Mouse (Mus musculus) kidney, adult 2 months (tissue): ENCODE measurements at regions not wholly inside any gene's neighbourhood (a gene's known extent, or its start where the extent isn't known, plus 50 kb on each side); places are given as distances from the start of the nearest gene placed in this dataset.

Source experiments
- CTCF ChIP-seq: fragments of 200-500 bp; conservative IDR thresholded peaks from 2 replicates; pipeline ENCODE4 v1.5.1; 2011; ENCODE audit warnings: low read depth, mild to moderate bottlenecking, control low read depth, low read length, moderate library complexity, mixed read lengths; ENCODE audit not compliant: insufficient read depth, insufficient read length
- POLR2A ChIP-seq: fragments of 200-500 bp; IDR thresholded peaks from one replicate; pipeline ENCODE4 v1.6.1; 2011; ENCODE audit warnings: low read depth, low read length, control low read depth

DNA sequence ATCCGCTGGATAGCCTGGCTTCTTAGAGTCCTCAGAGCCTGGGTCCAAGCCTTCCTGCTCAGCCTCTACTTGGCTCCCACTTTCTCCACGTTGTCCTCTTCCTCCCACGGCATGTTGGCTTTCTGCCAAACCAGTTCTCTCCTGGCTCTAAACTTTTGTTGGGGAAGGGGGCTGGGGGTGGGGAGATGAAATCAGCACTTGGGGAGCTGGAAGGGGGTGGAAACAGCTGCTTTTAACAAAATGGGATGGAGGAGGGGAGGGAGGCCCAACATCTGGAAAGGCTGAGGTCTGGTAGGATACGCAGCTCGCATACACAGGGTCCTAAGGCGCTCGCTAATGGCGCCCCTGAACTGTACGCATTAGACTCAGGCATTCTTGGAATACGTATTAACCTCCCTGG is 110.0 kb upstream of the Mgme1 start:
- no peak for TF ChIP-seq CTCF
- TF ChIP-seq POLR2A, result no peak
